Comparison of ENCODE assay signal across 11 mouse cellular contexts in the genomic region with DNA sequence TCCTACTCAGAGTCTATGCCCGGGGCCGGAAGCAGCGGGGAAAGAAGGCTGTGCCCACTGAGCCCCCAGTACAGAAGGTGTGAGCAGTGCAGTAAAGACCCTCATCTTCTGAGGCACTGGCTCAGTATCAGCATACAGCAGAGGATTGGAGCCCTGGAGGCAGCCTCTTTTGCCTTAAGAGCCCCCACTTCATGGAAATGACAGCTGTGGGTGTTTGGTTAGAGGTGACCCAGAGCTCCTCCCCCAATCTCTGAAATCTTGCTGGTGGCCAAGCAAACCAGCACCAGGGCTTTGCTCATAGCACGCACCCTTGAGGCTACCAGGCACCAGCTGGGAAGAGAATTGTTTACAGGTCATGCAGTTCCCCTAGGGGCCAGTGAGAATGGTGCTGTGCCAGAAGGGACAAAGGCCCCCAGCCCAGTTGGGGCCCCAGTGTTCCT. TPM values are rescaled to one million over a fixed set of nuclear protein-coding genes. Genes with fewer than 3 reads are reported as not detected.
DNase-seq lines count a peak whose midpoint lies in the region; ATAC-seq and TF ChIP-seq lines count a peak whose summit lies in the region.
"Had no signal": no experiment of that assay in that cellular context is flagged by ENCODE, and none has a peak within 500 bp of the region (broad histone marks: within the 10 kb centered on the region; RNA-seq: fewer than 3 reads in every experiment).

No protein-coding gene starts in this region.

- TF ChIP-seq CTCF in MEL (IDR thresholded peaks at IDR 0.05 in 2 of 3, conservative IDR thresholded peaks at IDR 0.05 in 1 of 3; ENCODE audit: control insufficient read depth in 1 of 3, insufficient read depth in 1 of 3, low read depth in 2 of 3, low read length in 3 of 3, poor library complexity in 1 of 3, severe bottlenecking in 1 of 3), result no peak
- no peak for TF ChIP-seq CTCF in liver, adult 2 months (IDR thresholded peaks at IDR 0.05; ENCODE audit: low read depth, low read length)

- peaks cover 39% of the 10 kb centered on the region for H3K79me2 ChIP-seq in MEL (ENCODE audit: control insufficient read depth, insufficient read depth, low read length, poor library complexity)
- peaks cover 5% of the 10 kb centered on the region for H3K79me2 ChIP-seq in liver, adult 2 months (ENCODE audit: control insufficient read depth, insufficient read depth, low read length)

- peak; percentile 13; the same call in 1 of the 2 replicates for ATAC-seq in intestine, embryonic 14.5 days (replicated peaks; ENCODE audit: low FRiP score, low TSS enrichment, low read depth)
- no peak for ATAC-seq in intestine, embryonic 16.5 days
- ATAC-seq in erythroblast, adult 5-6 weeks (replicated peaks; ENCODE audit: low FRiP score, poor library complexity, severe bottlenecking), result no peak

- H3K4me1 ChIP-seq in intestine, embryonic 14.5 days (replicated peaks; ENCODE audit: control insufficient read depth, insufficient read depth, low read length), result peaks cover 32% of the 10 kb centered on the region
- peaks cover 30% of the 10 kb centered on the region for H3K4me1 ChIP-seq in intestine, embryonic 16.5 days (ENCODE audit: control insufficient read depth, insufficient read depth, low read length)
- H3K4me1 ChIP-seq in MEL (ENCODE audit: control insufficient read depth in 1 of 2, insufficient read depth in 2 of 2, low read length in 2 of 2), result peaks cover 0 to 29% of the 10 kb centered on the region in 2 experiments; a peak in 2 of 4 replicates
- H3K4me1 ChIP-seq in liver, adult 2 months (ENCODE audit: control insufficient read depth, insufficient read depth, low read length), result peaks cover 30% of the 10 kb centered on the region

- no peak for TF ChIP-seq RAD21 in MEL (IDR thresholded peaks at IDR 0.05; ENCODE audit: low read depth, low read length)

- no peak overlapping the region for H3K9ac ChIP-seq in intestine, embryonic 14.5 days (ENCODE audit: low read length)
- H3K9ac ChIP-seq in intestine, embryonic 16.5 days (ENCODE audit: low read depth, low read length), result no peak overlapping the region
- no peak overlapping the region for H3K9ac ChIP-seq in MEL (ENCODE audit: control insufficient read depth, low read depth, low read length, poor library complexity, severe bottlenecking)
- peak overlapping the region; percentile 16; the same call in 1 of the 2 replicates for H3K9ac ChIP-seq in liver, adult 2 months (ENCODE audit: low read depth, low read length)

- no peak overlapping the region for H3K4me2 ChIP-seq in intestine, embryonic 14.5 days (ENCODE audit: low read length)
- H3K4me2 ChIP-seq in intestine, embryonic 16.5 days (ENCODE audit: low read depth, low read length), result no peak overlapping the region

- H3K27me3 ChIP-seq in intestine, embryonic 14.5 days (replicated peaks; ENCODE audit: control insufficient read depth, insufficient read depth, low read length), result no peaks in the 10 kb centered on the region
- no peaks in the 10 kb centered on the region for H3K27me3 ChIP-seq in intestine, embryonic 16.5 days (replicated peaks; ENCODE audit: control insufficient read depth, insufficient read depth, low read length)
- H3K27me3 ChIP-seq in MEL (ENCODE audit: control insufficient read depth in 1 of 2, insufficient read depth in 2 of 2, low read length in 2 of 2), result no peaks in the 10 kb centered on the region
- H3K27me3 ChIP-seq in liver, adult 2 months (ENCODE audit: control insufficient read depth, insufficient read depth, low read length), result no peaks in the 10 kb centered on the region

- peaks cover 71% of the 10 kb centered on the region for H3K36me3 ChIP-seq in intestine, embryonic 14.5 days (ENCODE audit: control insufficient read depth, insufficient read depth, low read length)
- peaks cover 30% of the 10 kb centered on the region for H3K36me3 ChIP-seq in intestine, embryonic 16.5 days (ENCODE audit: control insufficient read depth, insufficient read depth, low read length)
- H3K36me3 ChIP-seq in MEL (ENCODE audit: control insufficient read depth in 1 of 2, insufficient read depth in 2 of 2, low read length in 2 of 2), result peaks cover 25 to 28% of the 10 kb centered on the region in 2 experiments
- peaks cover 48% of the 10 kb centered on the region for H3K36me3 ChIP-seq in liver, adult 2 months (ENCODE audit: control insufficient read depth, insufficient read depth, low read length)

- H3K9me3 ChIP-seq in intestine, embryonic 14.5 days (ENCODE audit: control insufficient read depth, low read length), result no peaks in the 10 kb centered on the region
- H3K9me3 ChIP-seq in intestine, embryonic 16.5 days (ENCODE audit: control insufficient read depth, low read length), result no peaks in the 10 kb centered on the region
- no peaks in the 10 kb centered on the region for H3K9me3 ChIP-seq in MEL (replicated peaks; ENCODE audit: insufficient read depth, low read length)

- DNase-seq in intestine, embryonic 14.5 days (ENCODE audit: low spot score), result peak; percentile 68
- peak; percentile 73 for DNase-seq in MEL (ENCODE audit: low read depth, low spot score)
- peak; percentile 37 for DNase-seq in embryo, embryonic 11 days
- peak; percentile 82 for DNase-seq in liver, adult 2 months (ENCODE audit: extremely low read depth, low read depth, low spot score)
- no peak for DNase-seq in right cerebral cortex, adult 2 months (ENCODE audit: low spot score in 2 of 2)
- no peak for DNase-seq in ovary, adult 18-20 months (ENCODE audit: low spot score)
- DNase-seq: cerebellum, adult 9-10 months; midbrain, embryonic 14.5 days had no signal

- no peak overlapping the region for H3K4me3 ChIP-seq in intestine, embryonic 14.5 days (ENCODE audit: low read depth, low read length)
- H3K4me3 ChIP-seq in intestine, embryonic 16.5 days (ENCODE audit: low read length), result no peak overlapping the region
- no peak overlapping the region for H3K4me3 ChIP-seq in MEL (ENCODE audit: control insufficient read depth in 1 of 2, insufficient read depth in 1 of 2, low read depth in 2 of 2, low read length in 2 of 2)
- no peak overlapping the region for H3K4me3 ChIP-seq in liver, adult 2 months (ENCODE audit: insufficient read depth, low read depth, low read length)

- WGBS in intestine, embryonic 14.5 days, result 28% methylated on average over 4 of the region's 4 CpGs
- 28% methylated on average over 4 of the region's 4 CpGs for WGBS in intestine, embryonic 16.5 days
- 45% methylated on average over 4 of the region's 4 CpGs for WGBS in liver, adult 2 months

- 0 out of 2 replicates have a peak overlapping the region, but pooled peaks have one; percentile 11 for H3K27ac ChIP-seq in intestine, embryonic 14.5 days (ENCODE audit: low read depth)
- H3K27ac ChIP-seq in intestine, embryonic 16.5 days (ENCODE audit: low read length), result no peak overlapping the region; the same call in 1 of the 2 replicates
- H3K27ac ChIP-seq in MEL (ENCODE audit: control insufficient read depth, low read depth, low read length), result no peak overlapping the region
- peak overlapping the region; percentile 70 for H3K27ac ChIP-seq in liver, adult 2 months (replicated peaks; ENCODE audit: insufficient read depth, low read depth, low read length)

- no peak for TF ChIP-seq EP300 in MEL (IDR thresholded peaks at IDR 0.05; ENCODE audit: low read depth in 1 of 2, low read length in 2 of 2)

- peak; percentile 38 to 87; a peak in 3 of 4 replicates for TF ChIP-seq POLR2A in MEL (IDR thresholded peaks at IDR 0.05; ENCODE audit: control insufficient read depth in 1 of 2, insufficient read depth in 1 of 2, low read depth in 1 of 2, low read length in 2 of 2, poor library complexity in 1 of 2)
- TF ChIP-seq POLR2A in liver, adult 2 months (IDR thresholded peaks at IDR 0.05; ENCODE audit: extremely low read depth, insufficient read depth, low read length), result no peak

RNA-seq across cellular contexts. Expression of gene Slc35b2, which starts 3.5 kb away (rescaled TPM):
- polyA plus RNA-seq in intestine, embryonic 14.5 days (2014; fragmentation: Nextera tagmentation; extraction: Ambion mirVana), result 136 and 146 TPM in 2 replicates
- polyA plus RNA-seq in intestine, embryonic 16.5 days (2015; fragmentation: Nextera tagmentation; extraction: Ambion mirVana), result 132 and 136 TPM in 2 replicates
- 65.8 and 81.7 TPM in 2 replicates for total RNA-seq in MEL (2012; rRNA removed)
- 100 to 1,000 TPM in 1 of 2 experiments, not detected in 1; 111 TPM for polyA plus RNA-seq in MEL (2012; ENCODE audit: insufficient read depth in 1 of 2, insufficient read length in 2 of 2, low read depth in 1 of 2, low replicate concordance in 2 of 2, missing spikeins in 1 of 2)
- total RNA-seq in liver, adult 2 months (2014; rRNA removed), result 43.0 and 45.9 TPM in 2 replicates
- polyA plus RNA-seq in liver, adult 2 months (2012; rRNA removed), result 69.7 and 73.0 TPM in 2 replicates
- total RNA-seq in erythroblast, adult 5-6 weeks (2015; ENCODE audit: low replicate concordance), result 16.5 and 25.2 TPM in 2 replicates
- total RNA-seq in erythroblast, adult 5-6 weeks (2017; ENCODE audit: low replicate concordance), result 2.2 and 21.7 TPM in 2 replicates

RNA-seq across cellular contexts. Expression of gene Hsp90ab1, which starts 5.9 kb away (rescaled TPM):
- polyA plus RNA-seq in intestine, embryonic 14.5 days (2014; fragmentation: Nextera tagmentation; extraction: Ambion mirVana), result 1,628 and 1,680 TPM in 2 replicates
- polyA plus RNA-seq in intestine, embryonic 16.5 days (2015; fragmentation: Nextera tagmentation; extraction: Ambion mirVana), result 1,309 and 1,475 TPM in 2 replicates
- total RNA-seq in MEL (2012; rRNA removed), result 1,032 and 1,220 TPM in 2 replicates
- polyA plus RNA-seq in MEL (2012; ENCODE audit: insufficient read depth in 1 of 2, insufficient read length in 2 of 2, low read depth in 1 of 2, low replicate concordance in 2 of 2, missing spikeins in 1 of 2), result over 10,000 TPM in 1 of 2 experiments, 1,000 to 10,000 TPM in 1; 4,130 to 27,726 TPM
- total RNA-seq in liver, adult 2 months (2014; rRNA removed), result 248 and 362 TPM in 2 replicates
- 226 and 272 TPM in 2 replicates for polyA plus RNA-seq in liver, adult 2 months (2012; rRNA removed)
- total RNA-seq in erythroblast, adult 5-6 weeks (2015; ENCODE audit: low replicate concordance), result 192 and 222 TPM in 2 replicates
- 246 and 293 TPM in 2 replicates for total RNA-seq in erythroblast, adult 5-6 weeks (2017; ENCODE audit: low replicate concordance)

RNA-seq across cellular contexts. Expression of gene Nfkbie, which starts 11.7 kb away (rescaled TPM):
- polyA plus RNA-seq in intestine, embryonic 14.5 days (2014; fragmentation: Nextera tagmentation; extraction: Ambion mirVana), result 3.7 and 4.0 TPM in 2 replicates
- polyA plus RNA-seq in intestine, embryonic 16.5 days (2015; fragmentation: Nextera tagmentation; extraction: Ambion mirVana), result 5.0 and 5.5 TPM in 2 replicates
- 2.7 and 3.3 TPM in 2 replicates for total RNA-seq in MEL (2012; rRNA removed)
- polyA plus RNA-seq in MEL (2012; ENCODE audit: insufficient read depth in 1 of 2, insufficient read length in 2 of 2, low read depth in 1 of 2, low replicate concordance in 2 of 2, missing spikeins in 1 of 2), result 1 to 10 TPM in 1 of 2 experiments, not detected in 1; 5.7 TPM
- 1.6 and 1.9 TPM in 2 replicates for total RNA-seq in liver, adult 2 months (2014; rRNA removed)
- polyA plus RNA-seq in liver, adult 2 months (2012; rRNA removed), result 2.0 and 3.0 TPM in 2 replicates
- total RNA-seq in erythroblast, adult 5-6 weeks (2015; ENCODE audit: low replicate concordance), result 1.5 and 1.7 TPM in 2 replicates
- total RNA-seq in erythroblast, adult 5-6 weeks (2017; ENCODE audit: low replicate concordance), result 1.1 and 1.5 TPM in 2 replicates

RNA-seq across cellular contexts. Expression of gene Tmem151b, which starts 17.7 kb away (rescaled TPM):
- polyA plus RNA-seq in intestine, embryonic 14.5 days (2014; fragmentation: Nextera tagmentation; extraction: Ambion mirVana), result 2.1 and 2.3 TPM in 2 replicates
- 2.2 and 2.5 TPM in 2 replicates for polyA plus RNA-seq in intestine, embryonic 16.5 days (2015; fragmentation: Nextera tagmentation; extraction: Ambion mirVana)
- 0.15 and 0.33 TPM in 2 replicates for total RNA-seq in MEL (2012; rRNA removed)
- polyA plus RNA-seq in MEL (2012; ENCODE audit: insufficient read depth in 1 of 2, insufficient read length in 2 of 2, low read depth in 1 of 2, low replicate concordance in 2 of 2, missing spikeins in 1 of 2), result 1 to 10 TPM in 1 of 2 experiments, not detected in 1; 1.1 TPM
- total RNA-seq in liver, adult 2 months (2014; rRNA removed), result under 0.01 TPM in 1 of 2 replicates, not detected in the other
- polyA plus RNA-seq in liver, adult 2 months (2012; rRNA removed), result 0.01 TPM in 1 of 2 replicates, not detected in the other
- total RNA-seq in erythroblast, adult 5-6 weeks (2015; ENCODE audit: low replicate concordance), result not detected in 2 replicates
- total RNA-seq in erythroblast, adult 5-6 weeks (2017; ENCODE audit: low replicate concordance), result not detected in 2 replicates
- total RNA-seq: granulocyte monocyte progenitor cell, adult 5-6 weeks had no signal

RNA-seq across cellular contexts. Expression of gene Slc29a1, which starts 32.2 kb away (rescaled TPM):
- polyA plus RNA-seq in intestine, embryonic 14.5 days (2014; fragmentation: Nextera tagmentation; extraction: Ambion mirVana), result 79.7 and 82.7 TPM in 2 replicates
- 73.4 and 83.1 TPM in 2 replicates for polyA plus RNA-seq in intestine, embryonic 16.5 days (2015; fragmentation: Nextera tagmentation; extraction: Ambion mirVana)
- total RNA-seq in MEL (2012; rRNA removed), result 200 and 238 TPM in 2 replicates
- 100 to 1,000 TPM in 1 of 2 experiments, not detected in 1; 341 TPM for polyA plus RNA-seq in MEL (2012; ENCODE audit: insufficient read depth in 1 of 2, insufficient read length in 2 of 2, low read depth in 1 of 2, low replicate concordance in 2 of 2, missing spikeins in 1 of 2)
- total RNA-seq in liver, adult 2 months (2014; rRNA removed), result 220 and 240 TPM in 2 replicates
- 618 and 693 TPM in 2 replicates for polyA plus RNA-seq in liver, adult 2 months (2012; rRNA removed)
- total RNA-seq in erythroblast, adult 5-6 weeks (2015; ENCODE audit: low replicate concordance), result 15.9 and 34.5 TPM in 2 replicates
- 32.9 and 46.5 TPM in 2 replicates for total RNA-seq in erythroblast, adult 5-6 weeks (2017; ENCODE audit: low replicate concordance)

Comparison
In these comparisons a context has a peak if more than half of its experiments do, and no peak if none do; other contexts are left out.
1. H3K27ac ChIP-seq: peak in intestine, embryonic 14.5 days (single experiment) and liver, adult 2 months (single experiment); none in intestine, embryonic 16.5 days (single experiment) and MEL (single experiment).
2. DNase-seq: peak in intestine, embryonic 14.5 days (single experiment), MEL (single experiment), embryo, embryonic 11 days (single experiment) and liver, adult 2 months (single experiment); none in right cerebral cortex, adult 2 months (0 of 2) and ovary, adult 18-20 months (single experiment).